Mouse (Mus musculus) limb, embryonic 11.5 days (tissue): Measurements from ENCODE around the gene Trpm4. TPM values are rescaled to one million over a fixed set of nuclear protein-coding genes. Genes with fewer than 3 reads are reported as not detected.

Experiments
- ATAC-seq: fragments of 200-750 bp; cut with Nextera tagmentation; 2 replicates; pipeline ENCODE4 v1.8.0; 2017; ENCODE audit warnings: low read depth; ENCODE audit not compliant: insufficient number of reproducible peaks, low FRiP score, low TSS enrichment
- DNase-seq: peaks from one replicate; pipeline ENCODE4 v3.0.0-alpha.2; 2015; ENCODE audit warnings: low spot score
- H3K27ac ChIP-seq: fragments of 300-500 bp; sonication (generic); replicated peaks from 2 replicates; pipeline ENCODE4 v1.5.1; 2014; ENCODE audit warnings: low read depth, mild to moderate bottlenecking, low read length
- H3K27me3 ChIP-seq: fragments of 300-500 bp; sonication (generic); 2 replicates; pipeline ENCODE4 v1.6.1; 2014; ENCODE audit warnings: mild to moderate bottlenecking, low read length, mixed read lengths; ENCODE audit not compliant: control insufficient read depth, insufficient read depth
- H3K36me3 ChIP-seq: fragments of 300-500 bp; sonication (generic); 2 replicates; pipeline ENCODE4 v1.6.1; 2014; ENCODE audit warnings: mild to moderate bottlenecking, low read length, moderate library complexity, mixed read lengths; ENCODE audit not compliant: control insufficient read depth, insufficient read depth
- H3K4me1 ChIP-seq: fragments of 300-500 bp; sonication (generic); 2 replicates; pipeline ENCODE4 v1.6.1; 2014; ENCODE audit warnings: low read length, mixed read lengths; ENCODE audit not compliant: control insufficient read depth, insufficient read depth
- H3K4me2 ChIP-seq: fragments of 300-500 bp; sonication (generic); 2 replicates; pipeline ENCODE4 v1.6.1; 2014; ENCODE audit warnings: low read depth, mild to moderate bottlenecking, moderate library complexity; ENCODE audit not compliant: severe bottlenecking
- H3K4me3 ChIP-seq: fragments of 300-500 bp; sonication (generic); 2 replicates; pipeline ENCODE4 v1.5.1; 2014; ENCODE audit warnings: low read depth, low read length
- H3K9ac ChIP-seq: fragments of 300-500 bp; sonication (generic); 2 replicates; pipeline ENCODE4 v1.6.1; 2014; ENCODE audit warnings: mild to moderate bottlenecking, low read length
- H3K9me3 ChIP-seq: fragments of 300-500 bp; sonication (generic); 2 replicates; pipeline ENCODE4 v1.6.1; 2016; ENCODE audit warnings: low read length; ENCODE audit not compliant: control insufficient read depth
- WGBS: fragments of 180-500 bp; shearing (Covaris S2); extraction: QIAGEN DNeasy Blood & Tissue Kit; methylation state at CpG from one replicate; pipeline ENCODE4 v1.1.7; 2014; 5-methylcytosine and 5-hydroxymethylcytosine counted together
- polyA plus RNA-seq: library from polyadenylated mRNA; unstranded; fragments of >200 nt; fragmentation: Nextera tagmentation; extraction: Ambion mirVana; gene quantifications from 2 replicates; pipeline ENCODE4 v1.2.1, GENCODE M21; 2014

Gene Trpm4
- polyA plus RNA-seq, 1 experiment from 2014 or later, result 6.7 TPM

- peaks cover 2% of the 10 kb centered on the region; the same call in 1 of the 2 replicates for H3K36me3 ChIP-seq
These were observed 18.3 kb downstream of the Trpm4 start for GRCm38 (mm10) chr7:45315182-45315701.

GRCm38 (mm10) chr7:45313495-45313894 is 20.1 kb downstream of the Trpm4 start:
- H3K4me1 ChIP-seq, result peaks cover 8% of the 10 kb centered on the region; the same call in 1 of the 2 replicates
- ATAC-seq (no peak), DNase-seq (no peak)
- H3K27ac ChIP-seq, result 0 out of 2 replicates have a peak overlapping the region, but pooled peaks have one; percentile 30
- H3K27me3 ChIP-seq, result no peaks in the 10 kb centered on the region
- 0 out of 2 replicates have a peak overlapping the region, but pooled peaks have one; percentile 27 for H3K9ac ChIP-seq
- 36% methylated on average over 9 of the region's 9 CpGs for WGBS
- H3K9me3 ChIP-seq, result no peaks in the 10 kb centered on the region
- no peak overlapping the region for H3K4me3 ChIP-seq
- H3K36me3 ChIP-seq, result peaks cover 2% of the 10 kb centered on the region; the same call in 1 of the 2 replicates
- peak overlapping the region; percentile 16; the same call in 1 of the 2 replicates for H3K4me2 ChIP-seq

More at GRCm38 (mm10) chr7:45315182-45315701, 18.3 kb downstream of the Trpm4 start:
- no peak overlapping the region for H3K4me2 ChIP-seq
- WGBS, result 84% methylated on average over 10 of the region's 10 CpGs
- H3K9ac ChIP-seq, result no peak overlapping the region
- DNase-seq (no peak), ATAC-seq (no peak)
- peaks cover 8% of the 10 kb centered on the region; the same call in 1 of the 2 replicates for H3K4me1 ChIP-seq
- H3K27me3 ChIP-seq, result no peaks in the 10 kb centered on the region
- H3K27ac ChIP-seq, result no peak overlapping the region
- H3K4me3 ChIP-seq, result no peak overlapping the region
- no peaks in the 10 kb centered on the region for H3K9me3 ChIP-seq

GRCm38 (mm10) chr7:45312686-45313453 is 20.7 kb downstream of the Trpm4 start:
- H3K4me3 ChIP-seq, result no peak overlapping the region
- no peak for ATAC-seq
- H3K4me2 ChIP-seq, result no peak overlapping the region
- peaks cover 2% of the 10 kb centered on the region; the same call in 1 of the 2 replicates for H3K36me3 ChIP-seq
- H3K4me1 ChIP-seq, result peaks cover 8% of the 10 kb centered on the region; the same call in 1 of the 2 replicates
- H3K27me3 ChIP-seq, result no peaks in the 10 kb centered on the region
- 0 out of 2 replicates have a peak overlapping the region, but pooled peaks have one; percentile 30 for H3K27ac ChIP-seq
- no peaks in the 10 kb centered on the region for H3K9me3 ChIP-seq
- whole genome bisulfite sequencing, result 28% methylated on average over 10 of the region's 10 CpGs
- no peak for DNase-seq
- 0 out of 2 replicates have a peak overlapping the region, but pooled peaks have one; percentile 27 for H3K9ac ChIP-seq

DNA sequence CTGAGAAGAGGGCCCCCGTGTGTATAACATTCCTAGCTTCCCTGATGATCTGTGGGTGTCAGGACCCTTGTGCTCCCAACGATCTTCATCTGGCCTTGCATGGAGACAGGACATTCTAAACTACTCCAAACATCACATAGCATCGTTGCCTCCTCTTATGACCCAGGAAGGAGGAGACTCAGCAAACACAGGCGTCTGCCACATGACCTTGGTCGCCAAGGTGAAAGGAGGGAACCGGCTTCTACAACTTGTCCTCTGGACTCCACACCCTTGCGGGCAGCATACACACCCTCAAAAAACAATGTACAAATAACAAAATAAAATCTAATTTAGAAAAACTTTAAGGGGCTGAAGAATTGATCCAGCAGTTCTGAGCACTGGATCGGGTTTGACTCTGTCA is 21.6 kb downstream of the Trpm4 start:
- no peak for DNase-seq
- H3K27ac ChIP-seq, result no peak overlapping the region
- no peaks in the 10 kb centered on the region for H3K9me3 ChIP-seq
- H3K27me3 ChIP-seq, result no peaks in the 10 kb centered on the region
- H3K4me2 ChIP-seq, result no peak overlapping the region
- H3K4me3 ChIP-seq, result no peak overlapping the region
- WGBS, result 52% methylated on average over 8 of the region's 8 CpGs
- no peak overlapping the region; the same call in 1 of the 2 replicates for H3K9ac ChIP-seq
- peaks cover 8% of the 10 kb centered on the region; the same call in 1 of the 2 replicates for H3K4me1 ChIP-seq
- H3K36me3 ChIP-seq, result no peaks in the 10 kb centered on the region
- ATAC-seq, result no peak

- no peaks in the 10 kb centered on the region for H3K36me3 ChIP-seq
- H3K27me3 ChIP-seq, result no peaks in the 10 kb centered on the region
- DNase-seq (peak; percentile 77), ATAC-seq (no peak)
- no peak overlapping the region for H3K4me3 ChIP-seq
- 20% methylated on average over 9 of the region's 9 CpGs for WGBS
- H3K4me1 ChIP-seq, result peaks cover 17% of the 10 kb centered on the region
- no peak overlapping the region for H3K27ac ChIP-seq
- H3K9ac ChIP-seq, result no peak overlapping the region
- H3K9me3 ChIP-seq, result no peaks in the 10 kb centered on the region
- no peak overlapping the region for H3K4me2 ChIP-seq
These were observed 24.1 kb downstream of the Trpm4 start for GRCm38 (mm10) chr7:45309455-45309854.

- H3K4me1 ChIP-seq, result peaks cover 15% of the 10 kb centered on the region
- H3K4me3 ChIP-seq, result no peak overlapping the region
- no peak overlapping the region for H3K9ac ChIP-seq
- no peaks in the 10 kb centered on the region for H3K9me3 ChIP-seq
- H3K27ac ChIP-seq, result no peak overlapping the region
- ATAC-seq (no peak), DNase-seq (no peak)
- no peaks in the 10 kb centered on the region for H3K27me3 ChIP-seq
- WGBS, result 63% methylated on average over 15 of the region's 15 CpGs
- H3K4me2 ChIP-seq, result no peak overlapping the region
- no peaks in the 10 kb centered on the region for H3K36me3 ChIP-seq
These were observed 24.9 kb downstream of the Trpm4 start for GRCm38 (mm10) chr7:45308551-45309240.

DNA sequence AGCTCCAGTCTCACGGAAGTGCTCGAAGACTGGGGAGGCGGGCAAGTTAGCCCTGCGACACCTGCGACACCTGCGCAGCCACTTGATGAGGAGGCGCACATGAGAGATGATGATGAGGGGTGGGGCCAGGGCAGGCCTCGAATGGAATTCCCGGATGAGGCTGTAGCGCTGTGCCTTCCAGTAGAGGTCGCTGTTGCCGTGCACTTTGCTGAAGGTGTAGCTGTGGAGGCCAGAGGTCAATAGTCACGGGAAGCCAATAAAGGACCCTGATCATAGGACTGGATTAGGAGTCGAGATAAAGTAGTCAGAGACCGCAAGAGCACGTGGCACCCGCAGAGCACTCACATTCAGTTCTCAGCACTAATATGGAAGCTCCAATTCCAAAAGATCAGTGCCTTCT is 28.3 kb downstream of the Trpm4 start:
- no peaks in the 10 kb centered on the region for H3K36me3 ChIP-seq
- 3% methylated on average over 17 of the region's 17 CpGs for WGBS
- peak overlapping the region; percentile 36; the same call in 1 of the 2 replicates for H3K4me2 ChIP-seq
- peak overlapping the region; percentile 8; the same call in 1 of the 2 replicates for H3K4me3 ChIP-seq
- DNase-seq, result peak; percentile 89
- H3K27ac ChIP-seq, result no peak overlapping the region
- H3K4me1 ChIP-seq, result peaks cover 9% of the 10 kb centered on the region
- H3K9me3 ChIP-seq, result no peaks in the 10 kb centered on the region
- no peaks in the 10 kb centered on the region for H3K27me3 ChIP-seq
- ATAC-seq, result 0 out of 2 replicates have a peak, but pooled peaks have one; percentile 42
- peak overlapping the region; percentile 17; the same call in 1 of the 2 replicates for H3K9ac ChIP-seq

GRCm38 (mm10) chr7:45304869-45305268 is 28.7 kb downstream of the Trpm4 start:
- H3K36me3 ChIP-seq, result no peaks in the 10 kb centered on the region
- H3K4me1 ChIP-seq, result peaks cover 9% of the 10 kb centered on the region
- H3K27ac ChIP-seq, result 0 out of 2 replicates have a peak overlapping the region, but pooled peaks have one; percentile 14
- DNase-seq (no peak), ATAC-seq (no peak)
- H3K9ac ChIP-seq, result peak overlapping the region; percentile 17; the same call in 1 of the 2 replicates
- no peaks in the 10 kb centered on the region for H3K27me3 ChIP-seq
- H3K4me2 ChIP-seq, result peak overlapping the region; percentile 36; the same call in 1 of the 2 replicates
- H3K4me3 ChIP-seq, result peak overlapping the region; percentile 8; the same call in 1 of the 2 replicates
- WGBS, result 15% methylated on average over 11 of the region's 13 CpGs
- no peaks in the 10 kb centered on the region for H3K9me3 ChIP-seq
